Mouse (Mus musculus): ENCODE data around the gene Map4k4. TPM values are rescaled to one million over a fixed set of nuclear protein-coding genes. Genes with fewer than 3 reads are reported as not detected.

Gene Map4k4
- total and polyA plus RNA-seq, 2 experiments from 2014 or later = 34.1 to 189 TPM

- WGBS = 85% methylated on average over 12 of the region's 12 CpGs
- no peaks in the 10 kb centered on the region for H3K4me1 ChIP-seq (ENCODE audit: insufficient read depth, low read length)
- H3K4me2 ChIP-seq (ENCODE audit: low read depth, low read length) = no peak overlapping the region
- H3K27ac ChIP-seq = no peak overlapping the region
- H3K4me3 ChIP-seq (ENCODE audit: low read length) = no peak overlapping the region
- DNase-seq (ENCODE audit: low spot score) (no peak), ATAC-seq (peak; percentile 34; the same call in 1 of the 2 replicates)
- H3K9ac ChIP-seq (replicated peaks; ENCODE audit: low read length) = no peak overlapping the region
- H3K36me3 ChIP-seq (ENCODE audit: insufficient read depth, low read length) = peaks cover 30% of the 10 kb centered on the region; the same call in 1 of the 2 replicates
- H3K9me3 ChIP-seq (ENCODE audit: low read length) = no peaks in the 10 kb centered on the region
- TF ChIP-seq CTCF (IDR thresholded peaks at IDR 0.05; ENCODE audit: low read depth) = no peak
- no peaks in the 10 kb centered on the region for H3K27me3 ChIP-seq (ENCODE audit: insufficient read depth, low read length)
Measured at GRCm38 (mm10) chr1:40028207-40028998, 127.7 kb downstream of the Map4k4 start.

GRCm38 (mm10) chr1:40029597-40029996, 128.9 kb downstream of the Map4k4 start:
- ATAC-seq = no peak
- Histone ChIP-seq H3K9ac (replicated peaks; ENCODE audit: low read length) (no peak overlapping the region), H3K4me3 (ENCODE audit: low read length) (no peak overlapping the region), H3K27me3 (ENCODE audit: insufficient read depth, low read length) (no peaks in the 10 kb centered on the region), H3K9me3 (ENCODE audit: low read length) (no peaks in the 10 kb centered on the region), H3K4me1 (ENCODE audit: insufficient read depth, low read length) (no peaks in the 10 kb centered on the region), H3K36me3 (ENCODE audit: insufficient read depth, low read length) (peaks cover 22% of the 10 kb centered on the region; the same call in 1 of the 2 replicates), H3K4me2 (ENCODE audit: low read depth, low read length) (no peak overlapping the region), H3K27ac (no peak overlapping the region)
- no peak for DNase-seq (ENCODE audit: low spot score)
- TF ChIP-seq CTCF (IDR thresholded peaks at IDR 0.05; ENCODE audit: low read depth) = no peak
- WGBS = 88% methylated on average over 5 of the region's 5 CpGs

GRCm38 (mm10) chr1:40030287-40030975, 129.7 kb downstream of the Map4k4 start:
- 89% methylated on average over 14 of the region's 14 CpGs for WGBS
- Histone ChIP-seq H3K4me2 (ENCODE audit: low read depth, low read length) (no peak overlapping the region), H3K4me1 (ENCODE audit: insufficient read depth, low read length) (no peaks in the 10 kb centered on the region), H3K9ac (replicated peaks; ENCODE audit: low read length) (no peak overlapping the region), H3K27me3 (ENCODE audit: insufficient read depth, low read length) (no peaks in the 10 kb centered on the region), H3K4me3 (ENCODE audit: low read length) (no peak overlapping the region), H3K36me3 (ENCODE audit: insufficient read depth, low read length) (peaks cover 13% of the 10 kb centered on the region; the same call in 1 of the 2 replicates), H3K27ac (no peak overlapping the region), H3K9me3 (ENCODE audit: low read length) (no peaks in the 10 kb centered on the region)
- TF ChIP-seq CTCF (IDR thresholded peaks at IDR 0.05; ENCODE audit: low read depth) = no peak
- ATAC-seq (no peak), DNase-seq (ENCODE audit: low spot score) (no peak)

GRCm38 (mm10) chr1:40030976-40031356, 130.3 kb downstream of the Map4k4 start:
- H3K27ac ChIP-seq = no peak overlapping the region
- no peak for TF ChIP-seq CTCF (IDR thresholded peaks at IDR 0.05; ENCODE audit: low read depth)
- H3K9me3 ChIP-seq (ENCODE audit: low read length) = no peaks in the 10 kb centered on the region
- H3K4me2 ChIP-seq (ENCODE audit: low read depth, low read length) = no peak overlapping the region
- 97% methylated on average over 8 of the region's 8 CpGs for WGBS
- peaks cover 8% of the 10 kb centered on the region; the same call in 1 of the 2 replicates for H3K36me3 ChIP-seq (ENCODE audit: insufficient read depth, low read length)
- DNase-seq (ENCODE audit: low spot score) (no peak), ATAC-seq (no peak)
- H3K27me3 ChIP-seq (ENCODE audit: insufficient read depth, low read length) = no peaks in the 10 kb centered on the region
- H3K9ac ChIP-seq (replicated peaks; ENCODE audit: low read length) = no peak overlapping the region
- H3K4me3 ChIP-seq (ENCODE audit: low read length) = no peak overlapping the region
- no peaks in the 10 kb centered on the region for H3K4me1 ChIP-seq (ENCODE audit: insufficient read depth, low read length)

- no peak overlapping the region for H3K9ac ChIP-seq (replicated peaks; ENCODE audit: low read length)
- H3K4me3 ChIP-seq (ENCODE audit: low read length) = no peak overlapping the region
- no peak overlapping the region for H3K27ac ChIP-seq
- H3K9me3 ChIP-seq (ENCODE audit: low read length) = no peaks in the 10 kb centered on the region
- no peak for TF ChIP-seq CTCF (IDR thresholded peaks at IDR 0.05; ENCODE audit: low read depth)
- DNase-seq (ENCODE audit: low spot score) = no peak
- H3K4me2 ChIP-seq (ENCODE audit: low read depth, low read length) = no peak overlapping the region
- ATAC-seq = no peak
- H3K27me3 ChIP-seq (ENCODE audit: insufficient read depth, low read length) = no peaks in the 10 kb centered on the region
- 80% methylated on average over 2 of the region's 2 CpGs for WGBS
- H3K36me3 ChIP-seq (ENCODE audit: insufficient read depth, low read length) = peaks cover 3% of the 10 kb centered on the region; the same call in 1 of the 2 replicates
- no peaks in the 10 kb centered on the region for H3K4me1 ChIP-seq (ENCODE audit: insufficient read depth, low read length)
Measured at GRCm38 (mm10) chr1:40031626-40032025, 130.9 kb downstream of the Map4k4 start.

- no peak for TF ChIP-seq CTCF (IDR thresholded peaks at IDR 0.05; ENCODE audit: low read depth)
- Histone ChIP-seq H3K9me3 (ENCODE audit: low read length) (no peaks in the 10 kb centered on the region), H3K36me3 (ENCODE audit: insufficient read depth, low read length) (no peaks in the 10 kb centered on the region), H3K4me2 (ENCODE audit: low read depth, low read length) (no peak overlapping the region), H3K4me1 (ENCODE audit: insufficient read depth, low read length) (no peaks in the 10 kb centered on the region), H3K27ac (no peak overlapping the region), H3K27me3 (ENCODE audit: insufficient read depth, low read length) (no peaks in the 10 kb centered on the region), H3K4me3 (ENCODE audit: low read length) (no peak overlapping the region), H3K9ac (replicated peaks; ENCODE audit: low read length) (no peak overlapping the region)
- WGBS = 88% methylated on average over 4 of the region's 4 CpGs
- no peak for DNase-seq (ENCODE audit: low spot score)
- no peak for ATAC-seq
Measured at GRCm38 (mm10) chr1:40033315-40033714, 132.6 kb downstream of the Map4k4 start.
